Mouse (Mus musculus) heart, embryonic 16.5 days (tissue): ENCODE results near the gene Lonp2. TPM values are rescaled to one million over a fixed set of nuclear protein-coding genes. Genes with fewer than 3 reads are reported as not detected.

Experiments used
- ATAC-seq: fragments of 200-750 bp; cut with Nextera tagmentation; replicated peaks from 2 replicates; pipeline ENCODE4 v1.8.0; 2017; ENCODE audit warnings: moderate number of reproducible peaks; ENCODE audit not compliant: insufficient read depth, low FRiP score; ENCODE audit errors: extremely low read depth
- H3K27ac ChIP-seq: fragments of 300-500 bp; sonication (generic); 2 replicates; pipeline ENCODE4 v1.5.1; 2014; ENCODE audit warnings: mild to moderate bottlenecking, low read length, control low read depth, moderate library complexity
- H3K27me3 ChIP-seq: fragments of 300-500 bp; sonication (generic); 2 replicates; pipeline ENCODE4 v1.6.1; 2014; ENCODE audit warnings: low read length, mixed read lengths; ENCODE audit not compliant: control insufficient read depth, insufficient read depth
- H3K36me3 ChIP-seq: fragments of 300-500 bp; sonication (generic); 2 replicates; pipeline ENCODE4 v1.6.1; 2014; ENCODE audit not compliant: control insufficient read depth, insufficient read depth
- H3K4me1 ChIP-seq: fragments of 300-500 bp; sonication (generic); 2 replicates; pipeline ENCODE4 v1.6.1; 2014; ENCODE audit warnings: low read length, mixed read lengths; ENCODE audit not compliant: control insufficient read depth, insufficient read depth
- H3K4me2 ChIP-seq: fragments of 300-500 bp; sonication (generic); 2 replicates; pipeline ENCODE4 v1.6.1; 2014; ENCODE audit warnings: low read depth, mild to moderate bottlenecking, control low read depth, low read length
- H3K4me3 ChIP-seq: fragments of 300-500 bp; sonication (generic); 2 replicates; pipeline ENCODE4 v1.5.1; 2014; ENCODE audit warnings: mild to moderate bottlenecking, control low read depth, low read length
- H3K9ac ChIP-seq: fragments of 300-500 bp; sonication (generic); 2 replicates; pipeline ENCODE4 v1.6.1; 2014; ENCODE audit warnings: low read length, control low read depth
- H3K9me3 ChIP-seq: fragments of 300-500 bp; sonication (generic); replicated peaks from 2 replicates; pipeline ENCODE4 v1.6.1; 2016; ENCODE audit warnings: low read length; ENCODE audit not compliant: control insufficient read depth
- WGBS: fragments of 180-500 bp; shearing (Covaris S2); extraction: QIAGEN DNeasy Blood & Tissue Kit; methylation state at CpG from one replicate; pipeline ENCODE4 v1.1.7; 2014; 5-methylcytosine and 5-hydroxymethylcytosine counted together
- polyA plus RNA-seq: library from polyadenylated mRNA; unstranded; fragments of >200 nt; fragmentation: Nextera tagmentation; extraction: Ambion mirVana; gene quantifications from 2 replicates; pipeline ENCODE4 v1.2.1, GENCODE M21; 2015

Lonp2 gene
- polyA plus RNA-seq, 1 experiment from 2014 or later = 71.9 TPM

DNA sequence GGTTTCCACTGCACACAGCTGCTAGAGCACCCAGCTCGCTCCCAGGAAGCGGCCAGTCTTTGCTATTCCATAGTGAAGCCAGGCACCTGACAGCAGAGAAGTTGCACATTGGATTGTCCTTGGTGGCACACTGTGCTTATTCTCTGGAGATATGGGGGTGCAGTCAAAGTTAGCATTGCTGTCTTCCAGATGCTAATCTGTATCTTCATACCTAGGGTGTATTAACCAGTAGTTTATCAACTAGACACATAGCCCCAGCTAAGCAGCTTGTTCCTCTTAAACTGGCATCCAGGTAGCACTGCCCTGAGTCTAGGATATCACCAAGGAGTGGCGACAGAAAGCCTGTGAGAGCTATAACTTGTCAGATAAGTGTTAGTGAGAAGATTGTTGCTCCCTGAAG lies 88.8 kb downstream of the Lonp2 start:
- H3K4me2 ChIP-seq = no peak overlapping the region
- no peaks in the 10 kb centered on the region for H3K27me3 ChIP-seq
- H3K4me1 ChIP-seq = no peaks in the 10 kb centered on the region
- no peak overlapping the region for H3K4me3 ChIP-seq
- no peaks in the 10 kb centered on the region for H3K9me3 ChIP-seq
- no peak overlapping the region for H3K9ac ChIP-seq
- peaks cover 15% of the 10 kb centered on the region for H3K36me3 ChIP-seq
- no peak for ATAC-seq
- WGBS = 80% methylated on average over 3 of the region's 3 CpGs
- H3K27ac ChIP-seq = no peak overlapping the region

- ATAC-seq = no peak
- no peaks in the 10 kb centered on the region for H3K27me3 ChIP-seq
- H3K4me1 ChIP-seq = no peaks in the 10 kb centered on the region
- 82% methylated on average over 14 of the region's 14 CpGs for WGBS
- H3K9ac ChIP-seq = no peak overlapping the region
- peaks cover 16% of the 10 kb centered on the region for H3K36me3 ChIP-seq
- no peak overlapping the region for H3K4me3 ChIP-seq
- no peak overlapping the region for H3K4me2 ChIP-seq
- H3K9me3 ChIP-seq = no peaks in the 10 kb centered on the region
- no peak overlapping the region for H3K27ac ChIP-seq
These were observed 89.8 kb downstream of the Lonp2 start for GRCm38 (mm10) chr8:86713407-86714188.

- peaks cover 22% of the 10 kb centered on the region for H3K36me3 ChIP-seq
- H3K4me3 ChIP-seq = no peak overlapping the region
- no peak overlapping the region for H3K27ac ChIP-seq
- no peaks in the 10 kb centered on the region for H3K4me1 ChIP-seq
- 81% methylated on average over 2 of the region's 2 CpGs for WGBS
- no peaks in the 10 kb centered on the region for H3K27me3 ChIP-seq
- no peak overlapping the region for H3K4me2 ChIP-seq
- no peak overlapping the region for H3K9ac ChIP-seq
- ATAC-seq = no peak
- no peaks in the 10 kb centered on the region for H3K9me3 ChIP-seq
These were observed 94.6 kb downstream of the Lonp2 start for GRCm38 (mm10) chr8:86718332-86718994.

DNA sequence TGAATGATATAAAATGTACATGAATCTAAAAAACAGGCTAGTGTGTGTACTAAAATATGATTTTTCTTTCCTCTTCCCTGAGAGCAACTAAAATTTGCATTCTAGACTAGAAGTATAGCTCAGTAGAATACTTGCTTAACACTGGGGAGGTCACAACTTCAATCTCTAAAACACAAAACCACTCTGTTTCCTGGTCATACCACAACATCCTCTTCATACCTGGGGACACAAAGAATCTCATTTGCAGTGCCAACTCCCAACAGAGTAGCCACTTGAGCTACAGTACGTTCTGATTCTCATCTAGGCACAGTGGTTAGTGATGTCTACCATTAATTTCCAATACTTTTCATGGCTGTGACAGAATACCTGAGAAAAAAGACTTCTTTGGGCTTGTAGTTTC lies 95.5 kb downstream of the Lonp2 start:
- Histone ChIP-seq H3K4me3 (no peak overlapping the region), H3K36me3 (peaks cover 20% of the 10 kb centered on the region), H3K4me2 (no peak overlapping the region), H3K9ac (no peak overlapping the region), H3K4me1 (no peaks in the 10 kb centered on the region), H3K27me3 (no peaks in the 10 kb centered on the region), H3K27ac (no peak overlapping the region), H3K9me3 (no peaks in the 10 kb centered on the region)
- WGBS = 74% methylated on average over 1 of the region's 1 CpGs
- ATAC-seq = no peak

GRCm38 (mm10) chr8:86720756-86721459 lies 97.1 kb downstream of the Lonp2 start:
- no peaks in the 10 kb centered on the region for H3K27me3 ChIP-seq
- no peaks in the 10 kb centered on the region for H3K9me3 ChIP-seq
- H3K36me3 ChIP-seq = peaks cover 11% of the 10 kb centered on the region
- no peak overlapping the region for H3K9ac ChIP-seq
- ATAC-seq = no peak
- no peak overlapping the region for H3K27ac ChIP-seq
- WGBS = 92% methylated on average over 6 of the region's 6 CpGs
- H3K4me1 ChIP-seq = no peaks in the 10 kb centered on the region
- no peak overlapping the region for H3K4me3 ChIP-seq
- H3K4me2 ChIP-seq = no peak overlapping the region

DNA sequence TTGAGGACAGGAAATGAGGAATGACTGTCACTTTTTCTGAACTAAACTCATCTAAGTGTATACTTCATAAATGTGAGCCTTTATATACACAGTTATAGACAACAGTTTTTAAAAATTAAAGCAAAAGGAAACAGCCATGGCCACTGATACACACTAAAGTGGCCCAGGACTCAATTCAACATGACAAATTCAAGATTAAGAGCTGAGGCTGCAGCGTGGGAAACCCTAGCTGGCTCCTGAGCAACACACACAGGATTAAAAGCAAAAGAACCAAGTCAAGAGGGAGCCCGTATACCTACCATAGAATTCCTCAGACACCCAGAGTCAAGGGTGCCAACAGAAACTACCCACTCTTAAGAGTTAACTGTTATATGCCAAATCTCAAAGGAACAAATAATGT lies 97.6 kb downstream of the Lonp2 start:
- Histone ChIP-seq H3K36me3 (peaks cover 11% of the 10 kb centered on the region), H3K27ac (no peak overlapping the region), H3K4me3 (no peak overlapping the region), H3K9ac (no peak overlapping the region), H3K27me3 (no peaks in the 10 kb centered on the region), H3K4me2 (no peak overlapping the region), H3K9me3 (no peaks in the 10 kb centered on the region), H3K4me1 (no peaks in the 10 kb centered on the region)
- 87% methylated on average over 2 of the region's 2 CpGs for WGBS
- no peak for ATAC-seq

DNA sequence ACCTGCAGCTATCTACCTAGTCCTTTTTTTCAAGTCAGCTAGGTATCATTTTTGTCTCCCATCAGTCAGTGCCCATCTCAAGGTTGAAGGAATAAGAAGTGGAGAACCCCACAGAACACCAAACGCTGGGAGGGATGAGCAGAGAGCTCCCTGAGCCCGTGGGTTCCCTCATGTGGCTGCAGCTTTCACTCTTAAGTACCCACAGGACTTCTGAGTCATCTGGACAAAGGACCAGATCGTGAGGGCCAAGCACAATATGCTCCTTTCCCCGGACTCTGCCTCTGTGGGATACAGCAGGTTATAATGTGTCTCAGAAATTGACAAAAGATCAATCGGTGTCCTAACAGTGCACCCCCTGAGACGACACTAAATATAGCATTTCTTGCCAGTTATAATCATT lies 103.1 kb downstream of the Lonp2 start:
- no peaks in the 10 kb centered on the region for H3K27me3 ChIP-seq
- no peak overlapping the region for H3K9ac ChIP-seq
- 77% methylated on average over 6 of the region's 6 CpGs for WGBS
- peaks cover 6% of the 10 kb centered on the region; the same call in 1 of the 2 replicates for H3K36me3 ChIP-seq
- ATAC-seq = no peak
- H3K4me1 ChIP-seq = peaks cover 31% of the 10 kb centered on the region
- no peak overlapping the region for H3K4me3 ChIP-seq
- H3K27ac ChIP-seq = no peak overlapping the region
- no peak overlapping the region for H3K4me2 ChIP-seq
- no peaks in the 10 kb centered on the region for H3K9me3 ChIP-seq

DNA sequence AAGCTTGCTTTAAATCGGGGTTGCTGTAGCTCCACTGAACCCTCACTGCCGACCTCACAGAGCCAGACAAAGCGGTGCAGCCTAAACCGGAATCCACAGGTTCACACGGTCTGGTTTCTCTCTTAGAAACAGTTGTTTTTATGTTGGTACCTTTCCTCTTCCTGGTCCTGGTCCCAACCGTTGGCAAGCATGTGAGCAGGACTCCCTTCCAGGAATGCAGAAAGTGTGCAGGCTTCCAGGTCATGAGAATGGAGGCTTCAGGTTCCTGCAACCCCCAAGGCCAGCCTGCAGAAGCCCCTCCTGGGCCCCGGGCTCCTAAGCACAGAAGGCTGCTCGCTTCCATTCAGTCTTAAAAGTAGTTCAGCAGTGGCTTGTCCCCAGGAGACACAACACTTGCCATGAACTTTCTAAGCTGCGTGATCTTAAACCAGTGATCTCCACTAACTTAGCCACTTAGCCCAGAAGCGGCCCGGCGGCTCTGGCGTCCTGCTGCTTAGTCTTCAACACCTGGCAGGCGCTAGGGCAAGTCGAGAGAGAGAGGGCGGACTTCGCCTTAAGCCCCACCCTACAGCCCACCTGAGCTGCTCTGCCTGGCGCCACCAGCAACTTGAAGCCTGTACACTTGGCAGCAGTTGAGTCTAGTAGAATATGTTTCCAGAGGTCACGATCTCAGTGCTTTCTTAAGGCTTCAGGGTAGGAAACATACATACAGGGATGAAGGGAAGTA lies 104.5 kb downstream of the Lonp2 start:
- Histone ChIP-seq H3K4me2 (no peak overlapping the region), H3K4me3 (no peak overlapping the region), H3K4me1 (peaks cover 31% of the 10 kb centered on the region), H3K9ac (no peak overlapping the region), H3K9me3 (no peaks in the 10 kb centered on the region), H3K36me3 (no peaks in the 10 kb centered on the region), H3K27ac (peak overlapping the region; percentile 39), H3K27me3 (no peaks in the 10 kb centered on the region)
- 0 out of 2 replicates have a peak, but pooled peaks have one; percentile 14 for ATAC-seq
- whole genome bisulfite sequencing = 53% methylated on average over 19 of the region's 19 CpGs
